Mouse (Mus musculus): ENCODE measurements around the gene Tmsb4x.

Tmsb4x gene

DNA sequence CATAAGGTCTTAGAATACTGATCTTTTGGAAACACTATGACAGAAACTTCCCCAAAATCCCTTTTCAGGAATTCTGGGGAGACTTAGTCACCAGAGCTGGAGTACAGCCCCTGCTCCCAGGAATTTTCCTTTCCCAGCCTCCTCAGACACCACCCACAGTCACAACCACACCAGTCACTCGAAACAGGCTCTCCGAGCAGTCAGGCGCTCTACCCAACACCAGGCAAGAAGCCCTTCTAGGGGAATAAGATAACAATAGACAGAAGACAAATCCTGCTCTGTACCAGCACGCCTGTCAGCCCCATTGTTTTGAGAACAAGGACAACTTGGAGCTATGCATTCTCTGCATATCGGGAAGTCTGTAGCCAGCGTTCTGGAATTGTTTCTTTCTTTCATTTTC is 25.6 kb downstream of the Tmsb4x start:
- CTCF ChIA-PET = interaction anchor here (1.5 kb wide), 1 partner anchor 13 kb away, joined by 3 read pairs; no protein-coding TSS in a partner anchor

DNA sequence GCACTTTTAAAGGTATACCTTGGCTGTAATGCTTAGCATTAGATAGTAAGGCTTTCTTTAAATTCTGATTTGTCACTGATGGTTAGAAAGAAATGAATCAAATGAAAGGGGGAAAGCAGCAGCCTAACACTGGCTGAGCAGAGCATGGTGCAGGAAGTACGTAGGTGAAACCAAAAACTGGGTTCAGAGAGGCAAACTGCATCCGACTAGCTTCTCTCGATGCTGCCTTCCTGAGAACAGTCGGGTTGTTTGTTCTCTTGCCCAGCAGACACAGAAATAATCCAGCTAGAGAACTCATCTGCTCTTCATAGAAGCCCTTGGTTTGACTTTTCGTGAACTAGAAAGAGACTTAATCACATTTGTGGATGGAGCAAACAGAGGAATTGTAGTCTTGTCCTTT is 26.7 kb downstream of the Tmsb4x start:
- CTCF ChIA-PET = interaction anchor here (0.7 to 1.5 kb wide), 2 partner anchors 11 to 12 kb away, joined by 3 to 4 read pairs; no protein-coding TSS in a partner anchor

DNA sequence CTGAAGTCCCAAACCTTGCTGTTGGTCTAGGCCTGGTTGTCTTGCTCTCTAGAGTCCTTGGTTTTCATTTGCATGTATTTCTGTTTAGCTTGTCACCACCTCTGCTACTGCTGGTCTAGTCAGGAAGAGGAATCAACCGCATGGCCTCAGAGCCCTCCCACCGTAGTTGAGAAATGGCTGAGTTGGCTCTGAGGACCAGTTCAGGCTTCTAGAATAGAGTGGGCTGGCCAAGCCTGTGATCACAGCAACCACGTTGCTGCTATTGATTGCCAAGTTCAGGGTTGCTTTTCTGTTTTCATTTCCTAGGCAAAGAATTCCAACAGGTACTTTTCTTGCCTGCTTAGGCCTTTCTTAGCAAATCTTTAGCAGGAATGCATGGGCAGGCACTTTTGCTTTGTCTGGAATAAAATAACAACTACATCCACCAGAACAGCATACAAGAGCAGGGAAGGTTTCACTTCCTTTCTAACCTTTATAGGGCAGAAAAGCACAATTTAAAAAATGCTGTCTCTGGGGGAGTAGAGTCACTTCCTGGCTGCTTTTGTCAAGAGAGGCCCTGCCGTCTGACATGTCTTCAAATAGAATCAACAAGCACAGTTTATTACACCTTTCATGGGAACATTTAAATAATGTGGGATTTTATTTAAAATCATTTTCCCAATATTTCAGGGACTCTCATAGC is 29.0 kb downstream of the Tmsb4x start:
- CTCF ChIA-PET = interaction anchor here (0.8 kb wide), 1 partner anchor 73 kb away, joined by 6 read pairs; no protein-coding TSS in a partner anchor

DNA sequence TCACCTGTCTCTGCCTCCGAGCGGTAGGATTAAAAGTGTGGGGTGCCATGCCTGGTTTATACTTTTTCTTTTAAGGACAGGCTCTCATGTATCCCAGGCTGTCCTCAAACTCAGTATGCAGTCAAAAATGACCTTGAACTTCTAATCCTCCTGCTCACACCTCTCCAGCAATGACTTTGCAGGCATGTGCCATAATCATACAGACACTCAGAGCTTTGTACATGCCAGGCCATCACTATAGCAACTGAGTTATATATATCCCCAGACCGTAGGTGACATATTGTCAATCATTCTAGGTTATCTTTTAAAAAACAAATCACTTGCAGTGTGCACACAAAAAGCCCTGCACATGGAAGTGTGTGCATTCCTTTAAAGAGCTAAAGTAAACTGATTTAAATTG is 29.6 kb downstream of the Tmsb4x start:
- CTCF ChIA-PET = interaction anchor here (0.8 kb wide), 1 partner anchor 72 kb away, joined by 6 read pairs; no protein-coding TSS in a partner anchor

DNA sequence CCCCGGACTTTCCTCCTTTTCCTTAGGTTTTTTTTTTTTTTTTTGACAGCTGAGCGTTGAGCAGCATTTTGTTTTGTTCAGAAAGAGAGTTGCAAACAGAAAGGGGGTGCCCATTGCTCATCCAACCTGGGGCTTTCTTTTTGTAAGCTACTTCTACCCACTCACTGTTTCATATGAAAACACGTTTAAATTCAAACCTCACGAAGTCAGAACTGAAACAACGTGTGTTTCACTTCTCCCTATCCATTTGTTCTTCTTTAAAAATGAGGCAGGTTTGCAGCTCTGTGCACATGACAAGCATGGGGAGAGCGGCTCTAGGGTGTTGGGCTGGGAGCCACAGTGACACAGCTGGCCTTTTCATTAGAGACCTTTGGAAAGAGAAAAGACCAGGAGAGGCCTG is 33.8 kb downstream of the Tmsb4x start:
- CTCF ChIA-PET = no interaction called here

DNA sequence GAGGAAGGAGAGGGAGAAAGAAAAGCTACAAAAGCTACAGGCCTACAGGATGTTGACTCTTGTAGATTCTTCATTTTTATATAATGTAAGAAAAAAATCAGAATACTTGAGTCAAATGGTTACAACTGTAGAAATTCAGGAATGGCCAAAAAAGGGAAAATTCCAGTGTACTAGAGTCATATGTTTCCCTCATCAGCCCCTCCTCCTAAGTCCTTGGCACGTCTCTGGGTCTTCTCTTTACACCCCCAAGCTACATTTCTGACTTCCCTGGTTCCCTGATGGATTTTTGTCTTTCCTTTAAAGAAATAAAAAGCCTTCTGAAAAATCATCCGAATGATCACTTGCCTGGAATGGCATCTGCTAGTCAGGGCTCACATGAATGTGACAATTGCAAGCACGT is 34.8 kb downstream of the Tmsb4x start:
- CTCF ChIA-PET = no interaction called here

DNA sequence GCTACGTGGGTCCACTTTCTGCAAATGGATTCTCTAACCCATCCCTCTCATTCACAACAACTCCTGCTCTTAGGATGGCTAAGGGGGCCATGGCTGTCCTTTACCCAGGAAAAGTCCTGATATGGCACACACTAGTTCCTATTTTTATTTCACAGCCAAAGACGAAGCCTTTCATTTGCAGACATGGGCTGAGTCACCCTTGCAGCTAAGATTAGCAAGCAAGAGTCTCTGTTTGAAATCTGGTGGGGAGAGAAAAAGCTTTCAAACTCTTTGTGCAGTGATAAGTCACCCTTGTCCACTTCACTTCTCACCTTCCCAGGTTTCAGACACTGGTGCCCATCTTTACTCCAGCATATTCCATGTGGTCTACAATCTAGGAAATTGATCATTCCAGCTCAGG is 36.9 kb downstream of the Tmsb4x start:
- CTCF ChIA-PET = interaction anchor here (0.7 kb wide), 1 partner anchor 370 kb away, joined by 3 read pairs; no protein-coding TSS in a partner anchor

DNA sequence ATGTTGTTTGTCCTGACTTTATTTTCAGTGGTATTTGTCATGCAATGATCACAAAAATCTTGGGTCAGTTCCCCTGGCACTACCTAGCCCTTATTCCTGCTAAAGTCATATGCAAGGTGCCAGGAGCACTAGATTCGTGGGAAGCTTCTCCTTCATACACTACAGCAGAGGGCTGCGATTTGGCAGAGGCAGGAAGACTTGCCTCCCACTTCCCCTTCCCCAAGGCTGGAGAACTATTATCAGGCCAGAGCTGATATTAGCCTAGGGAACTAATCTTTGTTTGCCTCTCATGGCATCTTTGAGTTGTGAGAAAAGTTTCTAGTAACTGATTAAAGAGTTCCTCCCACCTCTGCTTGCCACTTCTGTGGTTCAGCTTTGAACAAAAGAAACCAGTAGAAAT is 37.8 kb downstream of the Tmsb4x start:
- CTCF ChIA-PET = interaction anchor here (0.5 to 1.1 kb wide), 2 partner anchors 12 to 495 kb away, joined by 3 read pairs; no protein-coding TSS in a partner anchor

DNA sequence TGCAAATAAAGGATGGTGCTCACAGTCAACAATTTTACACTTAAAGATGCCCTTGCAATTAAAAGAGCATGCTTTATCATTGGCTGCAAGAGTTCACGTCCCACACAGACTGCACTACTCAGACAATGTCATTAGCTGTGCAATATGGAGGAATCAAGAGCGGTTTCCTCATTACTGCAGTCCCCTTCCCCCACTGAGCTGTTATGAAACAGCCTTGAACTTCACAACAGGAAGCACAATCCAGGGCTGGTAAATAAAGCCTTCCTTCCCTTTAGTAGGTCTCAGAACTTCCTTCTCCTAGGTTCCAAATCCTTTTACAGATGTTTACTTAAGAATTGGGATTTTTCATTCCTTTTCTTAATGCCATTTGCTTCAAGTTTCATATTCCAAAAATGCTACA is 41.8 kb downstream of the Tmsb4x start:
- CTCF ChIA-PET = no interaction called here

DNA sequence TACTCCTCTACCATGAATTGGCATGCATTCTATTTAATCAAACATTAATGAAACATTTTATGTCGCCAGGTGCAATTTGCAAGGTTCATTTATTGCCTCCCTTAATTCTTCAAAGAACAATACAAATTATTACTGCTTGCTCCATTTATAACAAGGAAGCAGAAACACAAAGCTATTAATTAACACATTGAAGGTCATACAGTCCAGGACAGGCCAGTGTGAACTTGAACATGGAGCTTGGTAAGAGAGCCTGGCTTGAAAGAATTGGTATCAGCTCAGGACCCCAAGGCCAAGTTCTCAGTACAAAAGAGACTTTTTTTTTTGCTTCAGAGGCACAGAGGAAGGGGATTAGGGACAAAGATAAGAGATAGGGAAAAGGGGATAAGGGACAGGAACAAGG is 43.1 kb downstream of the Tmsb4x start:
- CTCF ChIA-PET = interaction anchor here (0.7 kb wide), 2 partner anchors 44 to 706 kb away, joined by 3 read pairs; no protein-coding TSS in a partner anchor

DNA sequence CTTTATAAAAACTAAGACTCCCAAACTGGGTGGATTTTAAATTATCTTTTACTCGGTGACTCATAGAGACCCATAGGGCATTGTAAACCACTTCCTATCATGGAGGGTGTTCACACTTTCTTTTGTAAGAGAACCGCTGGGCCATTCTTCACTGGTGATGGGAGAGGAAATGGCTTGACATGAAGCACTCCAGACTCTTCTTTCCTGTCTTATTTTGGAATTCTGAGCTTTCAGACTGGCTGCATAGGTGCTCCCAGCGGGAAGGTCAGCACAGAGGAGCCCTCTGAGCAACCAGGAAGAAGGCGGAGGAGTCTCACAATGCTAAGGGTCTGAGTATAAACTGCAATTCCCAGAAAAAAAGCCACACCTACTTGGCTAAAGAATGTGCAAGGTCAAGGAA is 51.4 kb downstream of the Tmsb4x start:
- CTCF ChIA-PET = no interaction called here

Data from spleen, embryonic (tissue).